Mouse (Mus musculus) MEL (cell line): ENCODE results near the gene Spef1.

ENCODE experiments used
- E2F4 ChIP-seq: IDR thresholded peaks from 2 replicates; pipeline ENCODE4 v1.6.1; 2011; ENCODE audit warnings: low read depth, low read length, improper control_type of control experiment, borderline replicate concordance
- ETS1 ChIP-seq: IDR thresholded peaks from 2 replicates; pipeline ENCODE4 v1.6.1; 2012; ENCODE audit warnings: low read depth, mild to moderate bottlenecking, inconsistent platforms, low read length, improper control_type of control experiment, moderate library complexity

DNA sequence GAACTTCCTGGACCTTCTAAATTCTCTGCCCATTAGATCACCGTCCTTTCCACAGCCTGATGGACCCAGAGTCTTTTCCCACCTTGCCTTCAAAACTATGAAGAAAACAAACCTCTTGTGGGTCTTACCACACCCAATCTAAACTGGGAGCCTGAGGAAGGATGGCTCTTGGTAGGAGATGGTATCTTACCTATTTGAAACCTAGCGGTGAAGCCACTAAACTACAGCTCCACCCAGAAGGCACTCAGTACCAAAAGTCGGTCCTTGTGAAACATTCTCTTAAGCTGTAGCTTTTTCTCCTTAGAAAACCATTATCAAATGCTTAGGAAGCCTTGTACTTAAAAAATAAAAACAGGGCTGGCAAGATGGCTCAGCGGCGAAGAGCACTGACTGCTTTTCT is 1.2 kb upstream of the Spef1 start:
- TF ChIP-seq E2F4 (no peak), ETS1 (no peak)
